Mouse (Mus musculus) heart, embryonic 14.5 days (tissue): ENCODE results near the gene Smarca2. TPM values are rescaled to one million over a fixed set of nuclear protein-coding genes. Genes with fewer than 3 reads are reported as not detected.

Experiments used
- ATAC-seq: fragments of 200-750 bp; cut with Nextera tagmentation; 2 replicates; pipeline ENCODE4 v1.8.0; 2017; ENCODE audit warnings: low read depth, moderate TSS enrichment; ENCODE audit not compliant: insufficient number of reproducible peaks, insufficient read depth, low FRiP score
- H3K27ac ChIP-seq, 2 experiments: fragments of 200-500 bp in 1 of 2; fragments of 300-500 bp in 1 of 2; sonication (generic) in 1 of 2; replicated peaks in 1 of 2; 2 replicates each; pipeline ENCODE4 v1.5.1; 2012 to 2014; ENCODE audit warnings: low read depth in 2 of 2, low read length in 2 of 2, control low read depth in 1 of 2, mild to moderate bottlenecking in 1 of 2, mixed read lengths in 1 of 2; ENCODE audit not compliant: control insufficient read depth in 1 of 2, insufficient read depth in 1 of 2
- H3K27me3 ChIP-seq: fragments of 300-500 bp; sonication (generic); 2 replicates; pipeline ENCODE4 v1.6.1; 2014; ENCODE audit warnings: mild to moderate bottlenecking, low read length, control low read depth; ENCODE audit not compliant: control insufficient read depth, insufficient read depth
- H3K36me3 ChIP-seq: fragments of 300-500 bp; sonication (generic); 2 replicates; pipeline ENCODE4 v1.6.1; 2014; ENCODE audit warnings: mild to moderate bottlenecking, control low read depth, low read length, mixed read lengths; ENCODE audit not compliant: control insufficient read depth, insufficient read depth
- H3K4me1 ChIP-seq, 2 experiments: fragments of 200-500 bp in 1 of 2; fragments of 300-500 bp in 1 of 2; sonication (generic) in 1 of 2; 2 replicates each; pipeline ENCODE4 v1.6.1; 2012 to 2014; ENCODE audit warnings: low read length in 2 of 2, control low read depth in 1 of 2, mixed read lengths in 1 of 2; ENCODE audit not compliant: control insufficient read depth in 2 of 2, insufficient read depth in 2 of 2
- H3K4me2 ChIP-seq: fragments of 300-500 bp; sonication (generic); 2 replicates; pipeline ENCODE4 v1.6.1; 2014; ENCODE audit warnings: mild to moderate bottlenecking, low read length
- H3K4me3 ChIP-seq, 2 experiments: fragments of 200-500 bp in 1 of 2; fragments of 300-500 bp in 1 of 2; sonication (generic) in 1 of 2; 2 replicates each; pipeline ENCODE4 v1.5.1; 2012 to 2014; ENCODE audit warnings: low read length in 2 of 2, mild to moderate bottlenecking in 2 of 2, control low read depth in 1 of 2, low read depth in 1 of 2, moderate library complexity in 1 of 2; ENCODE audit not compliant: control insufficient read depth in 1 of 2, insufficient read depth in 1 of 2
- H3K9ac ChIP-seq: fragments of 300-500 bp; sonication (generic); 2 replicates; pipeline ENCODE4 v1.6.1; 2014; ENCODE audit warnings: mild to moderate bottlenecking, low read length
- H3K9me3 ChIP-seq: fragments of 300-500 bp; sonication (generic); 2 replicates; pipeline ENCODE4 v1.6.1; 2016; ENCODE audit warnings: low read length, control low read depth; ENCODE audit not compliant: control insufficient read depth
- WGBS: fragments of 180-500 bp; shearing (Covaris S2); extraction: QIAGEN DNeasy Blood & Tissue Kit; methylation state at CpG from one replicate; pipeline ENCODE4 v1.1.7; 2014; 5-methylcytosine and 5-hydroxymethylcytosine counted together
- polyA plus RNA-seq: library from polyadenylated mRNA; unstranded; fragments of >200 nt; fragmentation: Nextera tagmentation; extraction: Ambion mirVana; gene quantifications from 2 replicates; pipeline ENCODE4 v1.2.1, GENCODE M21; 2014

Smarca2 gene
- polyA plus RNA-seq, 1 experiment from 2014 or later = 32.3 TPM

GRCm38 (mm10) chr19:26767941-26768340 lies 163.1 kb downstream of the Smarca2 start:
- peaks cover 21% of the 10 kb centered on the region; the same call in 1 of the 2 replicates for H3K36me3 ChIP-seq
- no peaks in the 10 kb centered on the region for H3K27me3 ChIP-seq
- no peak overlapping the region for H3K9ac ChIP-seq
- 86% methylated on average over 6 of the region's 6 CpGs for WGBS
- ATAC-seq = no peak
- no peak overlapping the region for H3K4me3 ChIP-seq
- no peaks in the 10 kb centered on the region for H3K9me3 ChIP-seq
- no peak overlapping the region for H3K27ac ChIP-seq
- H3K4me2 ChIP-seq = no peak overlapping the region
- no peaks in the 10 kb centered on the region for H3K4me1 ChIP-seq

- WGBS = 85% methylated on average over 5 of the region's 5 CpGs
- Histone ChIP-seq H3K4me3 (no peak overlapping the region), H3K4me1 (no peaks in the 10 kb centered on the region), H3K27ac (no peak overlapping the region), H3K27me3 (no peaks in the 10 kb centered on the region), H3K9me3 (no peaks in the 10 kb centered on the region), H3K9ac (no peak overlapping the region), H3K4me2 (no peak overlapping the region), H3K36me3 (peaks cover 24% of the 10 kb centered on the region; the same call in 1 of the 2 replicates)
- no peak for ATAC-seq
Observed at GRCm38 (mm10) chr19:26768846-26769245, 164.0 kb downstream of the Smarca2 start.

GRCm38 (mm10) chr19:26769609-26770500 lies 165.0 kb downstream of the Smarca2 start:
- no peaks in the 10 kb centered on the region for H3K4me1 ChIP-seq
- H3K9ac ChIP-seq = no peak overlapping the region
- no peak overlapping the region for H3K4me2 ChIP-seq
- H3K27me3 ChIP-seq = no peaks in the 10 kb centered on the region
- H3K4me3 ChIP-seq = no peak overlapping the region
- 72% methylated on average over 16 of the region's 16 CpGs for WGBS
- H3K36me3 ChIP-seq = peaks cover 34% of the 10 kb centered on the region
- H3K9me3 ChIP-seq = no peaks in the 10 kb centered on the region
- no peak overlapping the region for H3K27ac ChIP-seq
- ATAC-seq = no peak

GRCm38 (mm10) chr19:26770592-26770991 lies 165.7 kb downstream of the Smarca2 start:
- Histone ChIP-seq H3K4me3 (no peak overlapping the region), H3K9me3 (no peaks in the 10 kb centered on the region), H3K4me2 (no peak overlapping the region), H3K9ac (no peak overlapping the region), H3K27me3 (no peaks in the 10 kb centered on the region), H3K36me3 (peaks cover 37% of the 10 kb centered on the region), H3K4me1 (no peaks in the 10 kb centered on the region), H3K27ac (no peak overlapping the region)
- WGBS = 76% methylated on average over 6 of the region's 6 CpGs
- no peak for ATAC-seq

DNA sequence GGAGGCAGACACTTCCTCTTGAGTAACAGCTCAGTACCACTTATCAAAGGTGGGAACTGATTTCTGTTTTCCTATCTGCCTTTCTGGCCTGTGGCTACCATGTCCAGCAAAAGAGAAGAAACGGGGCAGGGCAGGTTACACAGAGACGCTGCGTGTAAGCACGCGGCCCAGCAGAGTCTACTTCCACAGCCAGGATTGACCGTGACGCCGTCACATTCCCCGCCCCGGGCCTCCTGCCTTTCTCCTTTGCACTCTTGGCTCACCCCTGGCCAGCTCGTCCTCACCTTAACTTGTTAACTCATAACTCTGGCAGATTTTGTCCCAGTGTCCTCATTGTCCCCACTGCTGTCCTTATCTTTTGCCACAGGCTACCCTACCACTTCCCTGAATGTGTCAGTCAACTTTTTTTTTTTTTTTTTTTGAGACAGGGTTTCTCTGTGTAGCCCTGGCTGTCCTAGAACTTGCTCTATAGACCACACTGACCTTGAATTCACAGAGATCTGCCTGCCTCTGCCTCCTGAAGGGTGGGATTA lies 167.3 kb downstream of the Smarca2 start:
- WGBS = 86% methylated on average over 11 of the region's 11 CpGs
- H3K36me3 ChIP-seq = peaks cover 50% of the 10 kb centered on the region

DNA sequence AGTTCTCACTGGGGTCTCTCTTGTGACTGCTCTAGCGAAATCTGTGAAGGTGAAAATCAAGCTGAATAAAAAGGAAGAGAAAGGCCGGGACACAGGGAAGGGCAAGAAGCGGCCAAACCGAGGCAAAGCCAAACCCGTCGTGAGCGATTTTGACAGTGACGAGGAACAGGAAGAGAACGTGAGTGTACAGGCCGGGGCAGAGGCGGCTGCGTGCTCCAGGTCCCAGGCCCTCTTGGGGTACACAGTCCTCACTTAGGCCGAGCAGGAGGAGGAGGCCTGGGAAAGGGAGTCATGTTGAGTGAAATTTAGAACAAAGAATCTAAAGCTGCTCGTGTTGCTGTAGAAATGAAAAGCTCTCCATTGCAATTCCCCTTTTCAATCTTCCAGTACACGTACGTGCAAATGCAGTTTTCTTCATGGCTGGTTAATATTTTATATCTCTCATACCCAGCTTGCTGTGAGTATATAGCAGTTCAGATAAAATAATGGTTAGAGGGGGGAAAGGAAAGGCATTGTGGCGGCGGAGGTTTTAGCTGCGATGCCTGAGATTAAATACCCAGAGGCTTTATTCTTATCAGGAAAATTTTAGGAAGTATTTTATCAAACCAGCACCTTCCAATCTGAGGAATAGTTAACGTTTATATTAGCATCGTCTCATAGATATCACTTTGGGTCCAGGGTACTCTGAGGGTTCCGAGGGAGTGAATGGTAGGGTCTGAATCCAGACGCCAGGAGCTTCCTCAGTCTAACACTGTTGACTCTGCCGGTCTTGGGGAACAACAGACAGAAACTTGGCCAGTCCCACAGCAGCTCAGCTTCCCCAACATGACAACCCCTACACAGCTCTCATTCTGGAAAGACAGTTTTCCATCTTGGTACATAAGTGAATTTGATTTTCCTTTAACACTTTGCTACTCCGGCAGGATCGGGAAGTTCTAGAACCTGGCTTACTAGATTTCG lies 171.5 kb downstream of the Smarca2 start:
- no peak for ATAC-seq
- Histone ChIP-seq H3K27me3 (no peaks in the 10 kb centered on the region), H3K4me2 (no peak overlapping the region), H3K27ac (no peak overlapping the region), H3K9me3 (no peaks in the 10 kb centered on the region), H3K36me3 (peaks cover 60% of the 10 kb centered on the region), H3K9ac (peak overlapping the region; percentile 7; the same call in 1 of the 2 replicates), H3K4me1 (no peaks in the 10 kb centered on the region; a peak in 1 of 4 replicates), H3K4me3 (no peak overlapping the region)
- 59% methylated on average over 27 of the region's 27 CpGs for WGBS

More for the DNA sequence above, 167.3 kb downstream of the Smarca2 start:
- H3K9me3 ChIP-seq = no peaks in the 10 kb centered on the region
- H3K27ac ChIP-seq = no peak overlapping the region
- ATAC-seq = no peak
- no peak overlapping the region for H3K4me2 ChIP-seq
- H3K4me3 ChIP-seq = no peak overlapping the region
- H3K9ac ChIP-seq = no peak overlapping the region
- no peaks in the 10 kb centered on the region for H3K27me3 ChIP-seq
- H3K4me1 ChIP-seq = no peaks in the 10 kb centered on the region; a peak in 1 of 4 replicates

- H3K9ac ChIP-seq = no peak overlapping the region
- WGBS = 85% methylated on average over 5 of the region's 5 CpGs
- no peak for ATAC-seq
Observed at GRCm38 (mm10) chr19:26778199-26778598, 173.3 kb downstream of the Smarca2 start.

More at GRCm38 (mm10) chr19:26778199-26778598, 173.3 kb downstream of the Smarca2 start:
- no peak overlapping the region for H3K4me3 ChIP-seq
- H3K4me1 ChIP-seq = no peaks in the 10 kb centered on the region; a peak in 1 of 4 replicates
- peaks cover 45% of the 10 kb centered on the region for H3K36me3 ChIP-seq
- no peaks in the 10 kb centered on the region for H3K9me3 ChIP-seq
- no peak overlapping the region for H3K27ac ChIP-seq
- H3K27me3 ChIP-seq = no peaks in the 10 kb centered on the region
- H3K4me2 ChIP-seq = no peak overlapping the region
